Mouse (Mus musculus): Measurements from ENCODE around the gene Olfr804.

Gene Olfr804

DNA sequence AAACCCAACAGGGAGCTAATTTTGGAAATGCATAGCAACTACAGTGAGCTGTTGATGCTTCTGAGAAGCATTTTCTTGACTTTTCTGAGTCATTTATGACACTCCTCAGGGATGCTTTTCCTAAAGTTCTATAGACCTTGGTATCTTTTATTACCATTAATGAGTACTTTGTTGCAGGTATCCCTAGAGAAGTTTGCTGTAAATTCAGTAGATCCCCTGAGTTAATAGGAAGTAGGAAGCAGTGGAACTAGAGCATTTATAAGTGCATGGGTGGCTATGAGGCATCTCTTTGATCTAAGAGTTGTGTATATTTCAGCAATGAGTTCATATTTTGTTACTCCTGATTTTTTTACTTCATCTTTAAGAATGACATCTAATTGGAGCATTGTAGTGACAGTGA lies at the start of gene Olfr804:
Olfr804 (plus strand) TSS at position 301 of the 400 bp plus-strand sequence.
- DNase-seq (ENCODE audit: low spot score in 2 of 2): no peak

- no peak for DNase-seq (ENCODE audit: low spot score in 2 of 2)
These were observed 45.6 kb upstream of the Olfr804 start, which contains the start of gene Olfr800 for GRCm38 (mm10) chr10:129657394-129657793. Olfr800 (plus strand) TSS chr10:129657694.

DNA sequence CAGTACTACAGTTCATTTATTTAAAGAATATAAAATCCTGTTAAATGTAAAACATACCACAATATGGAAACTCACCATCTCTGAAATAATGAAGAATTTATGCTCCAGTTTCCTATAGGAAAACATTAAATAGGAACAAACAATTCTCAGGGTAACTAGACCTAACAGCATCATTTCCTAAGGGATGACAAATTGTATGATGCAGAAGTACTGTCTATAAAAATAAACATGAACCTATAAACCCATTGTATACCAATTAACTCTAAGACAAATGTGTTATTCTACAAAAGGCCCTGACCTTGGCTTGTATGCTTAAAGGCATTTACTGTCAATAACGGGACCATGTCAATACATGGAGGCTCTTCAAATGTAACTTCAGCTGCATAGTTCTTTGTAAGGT lies 29.2 kb upstream of the Olfr804 start, which contains the start of gene Olfr801:
Olfr801 (minus strand) TSS at position 101 of the 400 bp plus-strand sequence.
- DNase-seq (ENCODE audit: low spot score in 2 of 2): no peak

DNA sequence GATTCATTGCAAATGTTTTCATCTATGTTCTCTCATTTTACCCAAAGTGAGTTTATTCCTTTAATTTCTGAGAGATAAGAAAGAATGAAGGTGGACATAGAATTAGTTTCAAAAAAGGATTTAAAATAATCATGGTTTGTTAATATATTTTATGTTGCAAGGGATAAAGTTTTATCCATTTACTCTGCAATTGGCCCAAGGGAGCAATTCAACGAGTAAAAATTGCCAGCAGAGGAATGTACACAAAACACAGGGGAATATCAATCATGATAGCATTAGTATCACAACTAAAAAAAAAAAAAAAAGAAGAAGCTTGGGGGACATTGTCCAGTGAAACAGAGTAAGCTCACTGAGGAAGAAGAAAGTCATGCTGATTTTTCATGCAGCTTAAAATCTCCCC lies 14.9 kb upstream of the Olfr804 start, which contains the start of gene Olfr802:
Olfr802 (minus strand) TSS at position 101 of the 400 bp plus-strand sequence.
- DNase-seq (ENCODE audit: low spot score in 2 of 2): no peak

- DNase-seq (ENCODE audit: low spot score in 2 of 2): no peak
These were observed 8.8 kb upstream of the Olfr804 start, which contains the start of gene Olfr803 for GRCm38 (mm10) chr10:129694186-129694585. Olfr803 (minus strand) TSS chr10:129694286.

DNA sequence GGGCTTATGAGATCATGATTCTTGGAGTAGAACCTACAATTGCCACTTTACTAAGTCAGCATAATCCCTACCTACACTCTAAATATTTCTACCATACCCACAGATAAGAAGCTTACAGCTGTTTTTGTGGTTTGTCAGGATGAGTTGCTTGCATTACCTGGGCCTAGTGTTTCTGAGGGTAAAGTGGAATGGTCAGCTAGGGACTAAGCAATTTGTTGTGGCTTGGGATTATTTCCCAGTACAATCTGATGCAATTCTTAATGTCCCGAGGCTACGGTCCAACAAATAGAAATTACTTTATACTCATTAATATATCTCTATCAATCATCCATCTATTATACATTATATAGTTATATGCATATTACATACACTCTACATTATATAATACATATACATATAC lies 26.3 kb downstream of the Olfr804 start, which contains the start of gene Olfr805:
Olfr805 (minus strand) TSS at position 101 of the 400 bp plus-strand sequence.
- no peak for DNase-seq (ENCODE audit: low spot score in 2 of 2)

DNA sequence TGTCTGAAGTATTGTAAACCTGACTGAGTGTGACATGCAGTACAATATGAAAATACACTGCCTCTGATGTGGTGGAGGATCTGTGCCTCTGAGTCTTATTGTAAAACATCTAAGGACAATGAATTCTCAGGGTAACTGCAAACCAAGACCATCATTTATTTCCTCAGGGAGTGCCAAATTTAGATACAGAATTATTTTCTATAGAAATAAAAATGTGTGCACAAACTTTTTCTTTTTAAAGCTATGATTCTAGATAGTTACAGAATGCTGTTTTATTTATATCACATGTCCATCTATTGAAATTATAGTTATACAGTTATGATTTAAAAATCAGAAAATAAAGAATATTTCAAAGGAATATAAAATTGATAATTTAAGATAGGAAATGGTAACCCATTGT lies 38.8 kb downstream of the Olfr804 start, which contains the start of gene Olfr806:
Olfr806 (minus strand) TSS at position 101 of the 400 bp plus-strand sequence.
- DNase-seq (ENCODE audit: low spot score in 2 of 2): no peak

GRCm38 (mm10) chr10:129757693-129758092 lies 54.7 kb downstream of the Olfr804 start, which contains the start of gene Olfr807:
Olfr807 (minus strand) TSS chr10:129757793.
- DNase-seq (ENCODE audit: low spot score in 2 of 2): no peak

Data from urinary bladder, postnatal 4 days (tissue).